ENCODE assay signal across 9 mouse cellular contexts in genomic region chr17:32753634-32754033, GRCm38 (mm10). TPM values are rescaled to one million over a fixed set of nuclear protein-coding genes. Genes with fewer than 3 reads are reported as not detected.
A peak's percentile ranks its signal among the peaks of the same experiment; 100 is the strongest.
DNase-seq lines count a peak whose midpoint lies in the region; ATAC-seq lines count a peak whose summit lies in the region.
"Had no signal": no experiment of that assay in that cellular context is flagged by ENCODE, and none has a peak within 500 bp of the region (broad histone marks: within the 10 kb centered on the region; RNA-seq: fewer than 3 reads in every experiment).

No protein-coding gene starts in this region.

- no peak overlapping the region for H3K27ac ChIP-seq in forebrain, embryonic 11.5 days (ENCODE audit: low read depth, low read length)
- H3K27ac ChIP-seq in forebrain, embryonic 16.5 days (ENCODE audit: low read length): no peak overlapping the region

- DNase-seq in forebrain, embryonic 11.5 days (ENCODE audit: low spot score): peak; percentile 64
- peak; percentile 11 for DNase-seq in right cerebral cortex, postnatal 4 days
- no peak for DNase-seq in right cerebral cortex, postnatal 25 days
- DNase-seq in lung, postnatal 14 days: peak; percentile 17
- DNase-seq in urinary bladder, postnatal 4 days (ENCODE audit: low spot score in 2 of 2): no peak

- no peaks in the 10 kb centered on the region for H3K9me3 ChIP-seq in forebrain, embryonic 11.5 days (ENCODE audit: control insufficient read depth, low read length)
- H3K9me3 ChIP-seq in forebrain, embryonic 16.5 days (ENCODE audit: control insufficient read depth, low read length): no peaks in the 10 kb centered on the region

- no peak overlapping the region for H3K4me2 ChIP-seq in forebrain, embryonic 11.5 days (ENCODE audit: low read depth, low read length, severe bottlenecking)
- H3K4me2 ChIP-seq in forebrain, embryonic 16.5 days (ENCODE audit: low read length): no peak overlapping the region

- no peak overlapping the region for H3K4me3 ChIP-seq in forebrain, embryonic 11.5 days (ENCODE audit: low read depth, low read length)
- H3K4me3 ChIP-seq in forebrain, embryonic 16.5 days (replicated peaks; ENCODE audit: low read length): no peak overlapping the region

- no peak for ATAC-seq in forebrain, embryonic 11.5 days (replicated peaks; ENCODE audit: low FRiP score)
- no peak for ATAC-seq in forebrain, embryonic 16.5 days
- ATAC-seq in hematopoietic stem cell, adult 5-6 weeks (replicated peaks in 1 of 2; ENCODE audit: insufficient read depth in 1 of 2, low FRiP score in 2 of 2, low TSS enrichment in 1 of 2, low read depth in 1 of 2, poor library complexity in 2 of 2, severe bottlenecking in 2 of 2): peak; percentile 12 to 51; a peak in 1 of 4 replicates
- no peak for ATAC-seq in inflammation-experienced regulatory T-cells, adult 6 months

- no peaks in the 10 kb centered on the region for H3K36me3 ChIP-seq in forebrain, embryonic 11.5 days (ENCODE audit: control insufficient read depth, insufficient read depth, low read length)
- H3K36me3 ChIP-seq in forebrain, embryonic 16.5 days (ENCODE audit: control insufficient read depth, insufficient read depth): no peaks in the 10 kb centered on the region

- 12% methylated on average over 12 of the region's 12 CpGs for WGBS in forebrain, embryonic 11.5 days
- WGBS in forebrain, embryonic 16.5 days: 13% methylated on average over 12 of the region's 12 CpGs

- no peaks in the 10 kb centered on the region for H3K4me1 ChIP-seq in forebrain, embryonic 11.5 days (replicated peaks; ENCODE audit: control insufficient read depth, insufficient read depth, low read length)
- no peaks in the 10 kb centered on the region for H3K4me1 ChIP-seq in forebrain, embryonic 16.5 days (replicated peaks; ENCODE audit: control insufficient read depth, insufficient read depth, low read length)

- no peaks in the 10 kb centered on the region for H3K27me3 ChIP-seq in forebrain, embryonic 11.5 days (ENCODE audit: control insufficient read depth, insufficient read depth, low read length)
- H3K27me3 ChIP-seq in forebrain, embryonic 16.5 days (replicated peaks; ENCODE audit: control insufficient read depth, insufficient read depth, low read length): no peaks in the 10 kb centered on the region

- H3K9ac ChIP-seq in forebrain, embryonic 11.5 days (ENCODE audit: low read length): no peak overlapping the region
- H3K9ac ChIP-seq in forebrain, embryonic 16.5 days (replicated peaks; ENCODE audit: low read depth, low read length): no peak overlapping the region

RNA-seq across cellular contexts. Expression of gene Zfp871, which starts 34.5 kb away (rescaled TPM):
- 45.8 and 48.1 TPM in 2 replicates for polyA plus RNA-seq in forebrain, embryonic 11.5 days (2014; fragmentation: Nextera tagmentation; extraction: Ambion mirVana)
- 47.4 and 48.7 TPM in 2 replicates for polyA plus RNA-seq in forebrain, embryonic 16.5 days (2015; fragmentation: Nextera tagmentation; extraction: Ambion mirVana)
- 29.6 and 39.7 TPM in 2 replicates for total RNA-seq in hematopoietic stem cell, adult 5-6 weeks (2017)
- polyA plus RNA-seq in inflammation-experienced regulatory T-cells, adult 6 months (2017; shearing (Covaris generic)): 10 to 100 TPM; 36.0 to 59.7 (median 40.2) TPM

RNA-seq across cellular contexts. Expression of gene Zfp811, which starts 56.1 kb away (rescaled TPM):
- 25.0 and 27.4 TPM in 2 replicates for polyA plus RNA-seq in forebrain, embryonic 11.5 days (2014; fragmentation: Nextera tagmentation; extraction: Ambion mirVana)
- polyA plus RNA-seq in forebrain, embryonic 16.5 days (2015; fragmentation: Nextera tagmentation; extraction: Ambion mirVana): 39.5 and 46.2 TPM in 2 replicates
- 0.13 TPM in 1 of 2 replicates, not detected in the other for total RNA-seq in hematopoietic stem cell, adult 5-6 weeks (2017)
- polyA plus RNA-seq in inflammation-experienced regulatory T-cells, adult 6 months (2017; shearing (Covaris generic)): under 1 TPM in 2 of 3 experiments, not detected in 1; 0.52 to 0.62 TPM
- total RNA-seq: neutrophil, adult 5-6 weeks had no signal

Comparison
In these comparisons a context has a peak if more than half of its experiments do, and no peak if none do; other contexts are left out.
1. DNase-seq: peak in forebrain, embryonic 11.5 days (single experiment), right cerebral cortex, postnatal 4 days (single experiment) and lung, postnatal 14 days (single experiment); none in right cerebral cortex, postnatal 25 days (single experiment) and urinary bladder, postnatal 4 days (0 of 2).
2. ATAC-seq: peak in hematopoietic stem cell, adult 5-6 weeks (2 of 2); none in forebrain, embryonic 11.5 days (single experiment), forebrain, embryonic 16.5 days (single experiment) and inflammation-experienced regulatory T-cells, adult 6 months (single experiment).
3. RNA of gene Zfp811, which starts 56.1 kb away (polyA plus RNA-seq): 39.5 to 46.2 TPM in forebrain, embryonic 16.5 days and 25.0 to 27.4 TPM in forebrain, embryonic 11.5 days; 0.52 to 0.62 TPM in inflammation-experienced regulatory T-cells, adult 6 months; every median in the first group is over 10 times any median in the second.